Mouse (Mus musculus) ovary, adult 18-20 months (tissue): ENCODE measurements around the gene 1810024B03Rik.
"Not testable (repeated sequence)": the region's sequence is repeated elsewhere in the genome, so short reads cannot be mapped to it uniquely, and the experiment has no call there.

Experiments
- DNase-seq: peaks from one replicate; pipeline ENCODE4 v3.0.0; 2022; ENCODE audit warnings: low spot score, mixed read lengths

Gene 1810024B03Rik

DNA sequence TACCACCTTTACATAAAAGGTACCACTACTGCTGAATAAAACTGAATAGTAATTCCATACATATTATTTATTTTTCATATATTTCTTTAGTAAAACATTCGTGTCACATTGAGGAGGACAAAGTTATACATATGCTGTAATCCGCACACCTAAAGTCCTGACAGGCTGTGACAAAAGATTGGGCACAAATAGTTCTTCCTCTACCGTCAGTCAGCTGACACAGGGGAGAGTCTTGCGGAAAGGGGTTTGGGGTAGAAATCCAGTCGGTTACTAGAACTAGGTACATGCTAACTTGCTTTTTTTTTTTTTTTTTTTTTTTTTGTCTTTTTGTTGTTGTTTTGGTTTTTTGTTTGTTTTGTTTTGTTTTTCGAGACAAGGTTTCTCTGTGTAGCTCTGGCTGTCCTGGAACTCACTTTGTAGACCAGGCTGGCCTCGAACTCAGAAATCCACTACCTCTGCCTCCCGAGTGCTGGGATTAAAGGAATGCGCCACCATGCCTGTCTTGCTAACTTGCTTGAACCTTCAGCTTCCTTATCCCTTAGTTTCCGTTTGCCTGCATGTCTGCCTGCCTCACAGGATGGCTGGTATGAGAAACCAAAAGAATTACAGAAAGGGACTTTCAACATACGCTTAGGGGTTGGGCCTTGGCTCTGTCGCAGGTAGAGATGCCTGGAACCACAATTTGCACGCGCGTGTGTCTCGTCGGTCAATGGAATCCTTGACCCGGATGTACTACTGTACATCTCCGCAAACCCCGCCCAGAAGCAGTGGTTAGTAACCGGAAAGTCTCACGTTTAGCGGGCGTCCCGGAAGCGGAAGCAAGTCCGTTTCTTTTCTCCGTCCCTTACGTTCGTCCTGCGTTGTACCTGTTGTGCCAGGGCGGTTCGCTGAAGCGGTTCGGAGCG lies at the start of gene 1810024B03Rik, which contains the start of gene Snrnp200:
Gene 1810024B03Rik (minus strand): TSS at position 734 of the 905 bp plus-strand sequence.
Gene Snrnp200 (plus strand): TSS at position 840 of the 905 bp plus-strand sequence.
- DNase-seq, result peak; percentile 90

GRCm38 (mm10) chr2:127255294-127255693 lies 47.2 kb upstream of the 1810024B03Rik start:
- DNase-seq, result no peak

DNA sequence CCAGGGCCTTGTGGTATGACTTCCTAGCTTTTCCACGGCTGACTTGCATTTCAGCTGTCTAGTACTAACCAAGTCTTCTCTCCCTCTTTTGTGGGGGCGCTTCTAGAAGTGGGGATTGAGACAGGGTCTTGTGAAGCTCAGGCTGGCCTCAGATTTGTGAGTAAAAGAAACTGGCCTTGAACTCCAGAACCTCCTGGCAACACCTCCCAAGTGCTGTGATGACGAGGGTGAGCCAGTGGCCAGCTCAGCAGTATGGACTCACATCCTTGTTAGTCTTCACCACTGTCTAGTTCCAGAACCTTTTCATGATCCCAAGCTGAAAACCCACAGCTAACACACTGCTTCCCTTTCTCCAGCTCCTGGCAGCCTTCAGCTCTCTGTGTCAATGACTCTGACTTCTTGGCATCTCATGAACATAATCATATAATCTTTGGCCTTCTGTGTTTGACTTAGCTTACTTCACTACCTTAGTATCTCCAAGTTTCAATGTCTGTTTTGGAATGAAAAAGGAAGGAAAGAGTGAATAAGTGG lies 46.6 kb upstream of the 1810024B03Rik start:
- DNase-seq, result no peak

GRCm38 (mm10) chr2:127252787-127253186 lies 44.7 kb upstream of the 1810024B03Rik start:
- DNase-seq, result no peak

GRCm38 (mm10) chr2:127251880-127252527 lies 43.9 kb upstream of the 1810024B03Rik start:
- DNase-seq, result no peak

GRCm38 (mm10) chr2:127251457-127251856 lies 43.4 kb upstream of the 1810024B03Rik start:
- no peak for DNase-seq

DNA sequence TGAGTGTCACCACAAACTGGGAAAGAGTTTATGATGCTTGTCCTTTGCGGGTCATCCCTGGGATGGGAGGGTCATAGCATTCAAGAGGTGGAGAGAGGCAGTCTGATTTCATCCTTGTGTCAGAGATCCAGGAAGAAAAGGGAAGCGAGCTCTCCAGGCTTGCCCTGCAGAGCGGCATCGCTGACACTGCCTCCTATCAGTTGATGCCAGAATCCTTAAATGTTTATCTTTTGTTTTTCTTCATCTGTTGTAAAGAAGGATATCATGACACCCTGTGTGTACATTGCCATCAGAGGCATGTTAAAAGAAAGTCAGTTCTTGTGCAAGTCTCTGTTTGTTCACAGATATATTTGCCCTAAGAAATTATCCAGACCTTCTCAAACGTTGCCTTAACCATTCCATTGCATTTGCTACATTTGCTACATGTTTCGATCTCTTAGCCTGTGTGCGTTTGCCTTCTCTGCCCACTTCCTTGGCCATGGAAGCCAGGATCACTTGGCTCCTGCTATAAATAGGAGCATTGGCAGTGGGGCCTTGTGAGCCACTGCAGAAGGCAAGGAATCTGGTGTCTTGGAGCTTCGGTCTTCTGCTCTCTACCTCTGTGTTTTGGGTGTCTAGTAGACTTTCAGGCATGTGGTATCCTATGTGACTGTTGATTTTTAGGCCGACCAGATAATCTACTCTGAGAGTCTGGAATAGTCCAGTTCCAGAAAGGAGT lies 42.4 kb upstream of the 1810024B03Rik start:
- DNase-seq, result no peak

DNA sequence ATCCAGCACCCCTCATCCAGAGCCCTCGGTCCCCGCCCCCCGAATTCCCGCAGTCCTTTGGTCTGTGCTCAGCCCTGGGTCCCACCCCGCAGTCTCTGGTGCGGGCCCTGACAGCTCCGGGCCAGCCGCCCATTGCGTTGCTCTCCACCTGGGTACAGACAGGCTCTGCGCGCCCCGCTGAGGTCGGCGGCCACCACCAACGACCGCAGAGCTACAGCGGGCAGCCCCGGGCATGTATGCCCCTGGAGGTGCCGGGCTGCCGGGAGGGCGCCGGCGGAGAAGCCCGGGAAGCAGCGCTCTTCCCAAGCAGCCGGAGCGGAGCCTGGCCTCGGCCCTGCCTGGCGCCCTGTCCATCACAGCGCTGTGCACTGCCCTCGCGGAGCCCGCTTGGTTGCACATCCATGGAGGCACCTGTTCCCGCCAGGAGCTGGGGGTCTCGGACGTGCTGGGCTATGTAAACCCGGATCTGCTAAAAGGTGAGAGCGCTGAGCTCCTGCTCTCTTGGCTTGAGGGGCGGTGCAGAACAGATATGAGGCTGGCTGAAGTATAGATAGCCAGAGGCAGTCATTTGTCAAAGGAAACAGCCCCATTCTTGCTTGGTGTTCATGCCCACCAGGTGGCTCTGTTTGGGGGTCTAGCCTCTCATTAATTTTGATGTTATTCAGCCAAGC lies 40.4 kb upstream of the 1810024B03Rik start:
- peak; percentile 10 for DNase-seq

- peak; percentile 98 for DNase-seq
Observed at GRCm38 (mm10) chr2:127247592-127248333, 39.7 kb upstream of the 1810024B03Rik start, which contains the start of the genes Ciao1 and Tmem127. Ciao1 (minus strand) TSS chr2:127247816. Tmem127 (plus strand) TSS chr2:127247908.

GRCm38 (mm10) chr2:127240065-127240464 lies 32.0 kb upstream of the 1810024B03Rik start:
- DNase-seq, result no peak

GRCm38 (mm10) chr2:127237897-127238610 lies 30.0 kb upstream of the 1810024B03Rik start:
- DNase-seq, result no peak

DNA sequence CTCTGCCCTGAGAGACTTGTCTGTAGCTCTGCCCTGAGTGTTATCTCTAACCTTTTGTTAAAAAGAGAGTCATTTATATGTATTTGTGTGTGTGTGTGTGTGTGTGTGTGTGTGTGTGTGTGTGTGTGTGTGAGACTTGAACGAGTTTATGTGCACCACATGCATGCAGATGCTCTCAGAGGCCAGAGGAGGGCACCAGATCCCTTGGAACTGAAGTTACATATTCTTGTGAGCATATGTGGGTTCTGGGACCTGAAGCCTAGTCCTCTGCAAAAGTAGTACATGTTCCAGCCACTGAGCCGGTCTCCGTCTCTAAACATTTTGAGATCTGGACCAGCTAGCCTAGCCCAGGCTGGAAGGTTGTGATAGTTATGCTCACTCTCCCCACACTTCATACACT lies 17.2 kb upstream of the 1810024B03Rik start:
- DNase-seq, result no peak

- no peak for DNase-seq
Observed at GRCm38 (mm10) chr2:127217746-127218145, 9.7 kb upstream of the 1810024B03Rik start.

- no peak for DNase-seq
Observed at GRCm38 (mm10) chr2:127210701-127211100, 2.6 kb upstream of the 1810024B03Rik start.

- no peak for DNase-seq
Observed at GRCm38 (mm10) chr2:127208452-127208769, 331 bp upstream of the 1810024B03Rik start.

- no peak for DNase-seq
Observed at GRCm38 (mm10) chr2:127206916-127207315, 1.2 kb downstream of the 1810024B03Rik start.

DNA sequence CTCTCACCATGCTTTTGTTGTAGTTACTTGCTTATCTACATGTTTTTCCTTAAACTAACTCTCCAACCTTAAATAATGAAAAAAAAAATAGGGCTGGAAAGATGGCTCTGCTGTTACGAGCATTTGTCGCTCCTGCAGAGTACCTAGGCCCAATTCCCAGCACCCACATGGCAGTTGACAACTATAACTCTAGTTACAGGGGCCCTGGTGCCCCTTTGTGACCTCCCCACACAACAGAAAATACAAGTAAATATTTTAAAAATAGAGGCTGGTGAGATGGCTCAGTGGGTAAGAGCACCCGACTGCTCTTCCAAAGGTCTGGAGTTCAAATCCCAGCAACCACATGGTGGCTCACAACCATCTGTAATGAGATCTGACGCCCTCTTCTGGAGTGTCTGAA lies 2.1 kb downstream of the 1810024B03Rik start:
- not testable (repeated sequence) for DNase-seq

- no peak for DNase-seq
Observed at GRCm38 (mm10) chr2:127204932-127205331, 3.1 kb downstream of the 1810024B03Rik start.

GRCm38 (mm10) chr2:127189574-127189973 lies 18.5 kb downstream of the 1810024B03Rik start:
- DNase-seq, result no peak
